Mouse (Mus musculus): ENCODE measurements at regions not wholly inside any gene's neighbourhood (a gene's known extent, or its start where the extent isn't known, plus 50 kb on each side); places are given as distances from the start of the nearest gene placed in this dataset.

GRCm38 (mm10) chr2:108515178-108515577, 765.4 kb upstream of the Kif18a start:
- no peaks in the 10 kb centered on the region for H3K27me3 ChIP-seq
- peak; percentile 49 for DNase-seq (ENCODE audit: low read depth, low spot score)
- TF ChIP-seq CTCF (IDR thresholded peaks at IDR 0.05): no peak
- in situ Hi-C loops (cut with MboI; ENCODE audit: low pct_unique_long_range_greater_than_20kb): no loop called here
- peak; percentile 83 for ATAC-seq
- CTCF ChIA-PET: no interaction called here
- POLR2A ChIA-PET: interaction anchor here (0.7 kb wide), 1 partner anchor 89 kb away, joined by 3 read pairs; no protein-coding TSS in a partner anchor

GRCm38 (mm10) chr2:108529464-108529863, 751.1 kb upstream of the Kif18a start:
- POLR2A ChIA-PET: no interaction called here
- TF ChIP-seq CTCF (IDR thresholded peaks at IDR 0.05): no peak
- in situ Hi-C loops (cut with MboI; ENCODE audit: low pct_unique_long_range_greater_than_20kb): no loop called here
- DNase-seq (ENCODE audit: low read depth, low spot score) (no peak), ATAC-seq (no peak)
- CTCF ChIA-PET: interaction anchor here (1.1 kb wide), 1 partner anchor 29 kb away, joined by 3 read pairs; no protein-coding TSS in a partner anchor
- no peaks in the 10 kb centered on the region for H3K27me3 ChIP-seq
